Mouse (Mus musculus) testis, adult 2 months (tissue): ENCODE results near the gene Kcnab1.

Source experiments
- CTCF ChIP-seq: fragments of 200-500 bp; IDR thresholded peaks from 2 replicates; pipeline ENCODE4 v1.5.1; 2012; ENCODE audit warnings: low read depth, mild to moderate bottlenecking, inconsistent platforms, low read length, moderate library complexity; ENCODE audit not compliant: control insufficient read depth, insufficient read depth, insufficient replicate concordance
- POLR2A ChIP-seq: fragments of 200-500 bp; IDR thresholded peaks from 2 replicates; pipeline ENCODE4 v1.6.1; 2012; ENCODE audit warnings: low read depth, mild to moderate bottlenecking, inconsistent platforms, low read length, moderate library complexity; ENCODE audit not compliant: control insufficient read depth

DNA sequence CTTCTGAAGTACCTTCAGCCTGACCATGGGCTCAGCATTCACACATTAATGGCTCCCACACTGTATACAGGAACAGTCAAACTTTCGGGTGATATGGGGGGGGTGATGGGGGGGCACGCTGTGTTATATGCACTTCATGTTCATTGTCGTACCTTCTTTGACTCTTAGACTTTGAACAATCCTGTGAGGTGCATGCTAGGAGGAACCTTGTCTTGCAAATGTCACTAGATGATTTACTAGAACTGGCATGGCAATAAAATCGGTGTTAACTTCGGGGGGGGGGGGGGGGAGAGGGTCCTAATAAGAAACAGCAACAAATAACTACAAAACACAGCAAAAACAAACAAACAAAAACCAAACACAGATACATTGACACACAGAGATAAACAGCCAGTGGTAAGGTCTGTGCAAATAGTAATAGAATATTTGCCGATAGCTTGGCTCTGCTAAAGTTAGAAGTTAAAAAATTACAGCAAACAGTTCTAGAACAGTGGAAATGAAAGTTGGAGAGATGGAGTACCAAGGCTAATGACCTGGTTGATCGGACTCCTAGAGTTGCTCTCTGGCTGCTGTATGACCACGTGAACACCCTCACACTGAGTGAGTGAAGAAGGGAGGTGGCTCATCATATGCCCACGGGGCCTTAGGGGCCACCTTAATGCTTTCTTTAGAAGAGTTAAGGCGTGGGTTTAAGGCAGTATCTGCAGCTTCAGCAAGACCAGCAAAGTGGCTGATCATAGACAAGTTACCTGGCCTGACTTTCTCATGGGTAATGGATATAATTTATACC is 256.9 kb downstream of the Kcnab1 start:
- TF ChIP-seq CTCF (no peak), POLR2A (no peak)
